Mouse (Mus musculus): ENCODE data around the gene Pomp. TPM values are rescaled to one million over a fixed set of nuclear protein-coding genes. Genes with fewer than 3 reads are reported as not detected.
"Not testable (repeated sequence)": the region's sequence is repeated elsewhere in the genome, so short reads cannot be mapped to it uniquely, and the experiment has no call there.

Gene Pomp
- total and polyA plus RNA-seq, 2 experiments from 2014 or later: 116 to 312 TPM

GRCm38 (mm10) chr5:147892735-147893134, 32.5 kb downstream of the Pomp start:
- no peaks in the 10 kb centered on the region for H3K4me1 ChIP-seq (ENCODE audit: control insufficient read depth, insufficient read depth)
- DNase-seq (ENCODE audit: low spot score) (no peak), ATAC-seq (ENCODE audit: insufficient read depth, low read depth) (no peak)
- H3K9me3 ChIP-seq (replicated peaks; ENCODE audit: control insufficient read depth, low read length): no peaks in the 10 kb centered on the region
- no peak for TF ChIP-seq EP300 (IDR thresholded peaks at IDR 0.05; ENCODE audit: low read depth)
- no peak for TF ChIP-seq CTCF (IDR thresholded peaks at IDR 0.05; ENCODE audit: low read depth)
- H3K4me3 ChIP-seq (ENCODE audit: low read depth, low read length): no peak overlapping the region
- H3K27ac ChIP-seq (ENCODE audit: low read depth): no peak overlapping the region
- H3K9ac ChIP-seq (replicated peaks; ENCODE audit: low read depth, low read length): no peak overlapping the region
- H3K36me3 ChIP-seq (replicated peaks; ENCODE audit: control insufficient read depth, insufficient read depth, low read length): no peaks in the 10 kb centered on the region
- 48% methylated on average over 6 of the region's 6 CpGs for WGBS
- H3K4me2 ChIP-seq (ENCODE audit: low read depth, low read length): no peak overlapping the region
- no peaks in the 10 kb centered on the region for H3K27me3 ChIP-seq (ENCODE audit: control insufficient read depth, insufficient read depth, low read length)

- TF ChIP-seq EP300 (IDR thresholded peaks at IDR 0.05; ENCODE audit: low read depth) (no peak), CTCF (IDR thresholded peaks at IDR 0.05; ENCODE audit: low read depth) (no peak)
- H3K4me2 ChIP-seq (ENCODE audit: low read depth, low read length): 0 out of 2 replicates have a peak overlapping the region, but pooled peaks have one; percentile 82
- WGBS: 25% methylated on average over 9 of the region's 9 CpGs
- H3K4me1 ChIP-seq (ENCODE audit: control insufficient read depth, insufficient read depth): no peaks in the 10 kb centered on the region
- H3K9ac ChIP-seq (replicated peaks; ENCODE audit: low read depth, low read length): no peak overlapping the region
- ATAC-seq (ENCODE audit: insufficient read depth, low read depth): no peak
- no peak overlapping the region for H3K27ac ChIP-seq (ENCODE audit: low read depth)
- no peaks in the 10 kb centered on the region for H3K27me3 ChIP-seq (ENCODE audit: control insufficient read depth, insufficient read depth, low read length)
- H3K36me3 ChIP-seq (replicated peaks; ENCODE audit: control insufficient read depth, insufficient read depth, low read length): no peaks in the 10 kb centered on the region
- no peaks in the 10 kb centered on the region for H3K9me3 ChIP-seq (replicated peaks; ENCODE audit: control insufficient read depth, low read length)
- H3K4me3 ChIP-seq (ENCODE audit: low read depth, low read length): 0 out of 2 replicates have a peak overlapping the region, but pooled peaks have one; percentile 60
- no peak for DNase-seq (ENCODE audit: low spot score)
Observed at GRCm38 (mm10) chr5:147893143-147893542, 32.9 kb downstream of the Pomp start.

GRCm38 (mm10) chr5:147893766-147894454, 33.6 kb downstream of the Pomp start:
- ATAC-seq (ENCODE audit: insufficient read depth, low read depth) (peak; percentile 9; the same call in 1 of the 2 replicates), DNase-seq (ENCODE audit: low spot score) (peak; percentile 22)
- Histone ChIP-seq H3K27ac (ENCODE audit: low read depth) (0 out of 2 replicates have a peak overlapping the region, but pooled peaks have one; percentile 4), H3K9me3 (replicated peaks; ENCODE audit: control insufficient read depth, low read length) (no peaks in the 10 kb centered on the region), H3K4me2 (ENCODE audit: low read depth, low read length) (peak overlapping the region; percentile 82), H3K27me3 (ENCODE audit: control insufficient read depth, insufficient read depth, low read length) (no peaks in the 10 kb centered on the region), H3K9ac (replicated peaks; ENCODE audit: low read depth, low read length) (peak overlapping the region; percentile 55), H3K4me1 (ENCODE audit: control insufficient read depth, insufficient read depth) (no peaks in the 10 kb centered on the region), H3K36me3 (replicated peaks; ENCODE audit: control insufficient read depth, insufficient read depth, low read length) (no peaks in the 10 kb centered on the region), H3K4me3 (ENCODE audit: low read depth, low read length) (peak overlapping the region; percentile 60)
- 3% methylated on average over 25 of the region's 25 CpGs for WGBS
- TF ChIP-seq CTCF (IDR thresholded peaks at IDR 0.05; ENCODE audit: low read depth) (no peak), EP300 (IDR thresholded peaks at IDR 0.05; ENCODE audit: low read depth) (no peak)

GRCm38 (mm10) chr5:147894455-147895076, 34.3 kb downstream of the Pomp start, which contains the start of gene Slc46a3:
Gene Slc46a3 (minus strand): TSS chr5:147894815.
- under 1% methylated on average over 47 of the region's 47 CpGs for WGBS
- H3K36me3 ChIP-seq (replicated peaks; ENCODE audit: control insufficient read depth, insufficient read depth, low read length): no peaks in the 10 kb centered on the region
- peak; percentile 99 for ATAC-seq (ENCODE audit: insufficient read depth, low read depth)
- 0 out of 2 replicates have a peak within 1 kb of the TSS, but pooled peaks have one; percentile 4 for H3K27ac ChIP-seq (ENCODE audit: low read depth)
- peak within 1 kb of the TSS; percentile 55 for H3K9ac ChIP-seq (replicated peaks; ENCODE audit: low read depth, low read length)
- H3K4me1 ChIP-seq (ENCODE audit: control insufficient read depth, insufficient read depth): no peaks in the 10 kb centered on the region
- peak within 1 kb of the TSS; percentile 60 for H3K4me3 ChIP-seq (ENCODE audit: low read depth, low read length)
- peak; percentile 94 for DNase-seq (ENCODE audit: low spot score)
- peak within 1 kb of the TSS; percentile 82 for H3K4me2 ChIP-seq (ENCODE audit: low read depth, low read length)
- H3K27me3 ChIP-seq (ENCODE audit: control insufficient read depth, insufficient read depth, low read length): no peaks in the 10 kb centered on the region
- TF ChIP-seq CTCF (IDR thresholded peaks at IDR 0.05; ENCODE audit: low read depth) (peak; percentile 34; the same call in 1 of the 2 replicates), EP300 (IDR thresholded peaks at IDR 0.05; ENCODE audit: low read depth) (no peak)
- H3K9me3 ChIP-seq (replicated peaks; ENCODE audit: control insufficient read depth, low read length): no peaks in the 10 kb centered on the region

- ATAC-seq (ENCODE audit: insufficient read depth, low read depth) (no peak), DNase-seq (ENCODE audit: low spot score) (no peak)
- H3K4me1 ChIP-seq (ENCODE audit: control insufficient read depth, insufficient read depth): no peaks in the 10 kb centered on the region
- H3K27ac ChIP-seq (ENCODE audit: low read depth): no peak overlapping the region
- peak overlapping the region; percentile 82 for H3K4me2 ChIP-seq (ENCODE audit: low read depth, low read length)
- TF ChIP-seq CTCF (IDR thresholded peaks at IDR 0.05; ENCODE audit: low read depth): no peak
- TF ChIP-seq EP300 (IDR thresholded peaks at IDR 0.05; ENCODE audit: low read depth): no peak
- H3K9ac ChIP-seq (replicated peaks; ENCODE audit: low read depth, low read length): no peak overlapping the region
- peak overlapping the region; percentile 60 for H3K4me3 ChIP-seq (ENCODE audit: low read depth, low read length)
- no peaks in the 10 kb centered on the region for H3K27me3 ChIP-seq (ENCODE audit: control insufficient read depth, insufficient read depth, low read length)
- no peaks in the 10 kb centered on the region for H3K9me3 ChIP-seq (replicated peaks; ENCODE audit: control insufficient read depth, low read length)
- no peaks in the 10 kb centered on the region for H3K36me3 ChIP-seq (replicated peaks; ENCODE audit: control insufficient read depth, insufficient read depth, low read length)
- 15% methylated on average over 16 of the region's 16 CpGs for WGBS
Observed at GRCm38 (mm10) chr5:147895436-147896198, 35.4 kb downstream of the Pomp start.

- not testable (repeated sequence) for H3K36me3 ChIP-seq (replicated peaks; ENCODE audit: control insufficient read depth, insufficient read depth, low read length); H3K4me3 ChIP-seq (ENCODE audit: low read depth, low read length); H3K4me2 ChIP-seq (ENCODE audit: low read depth, low read length); H3K4me1 ChIP-seq (ENCODE audit: control insufficient read depth, insufficient read depth); H3K9ac ChIP-seq (replicated peaks; ENCODE audit: low read depth, low read length); H3K27ac ChIP-seq (ENCODE audit: low read depth); ATAC-seq (ENCODE audit: insufficient read depth, low read depth); H3K27me3 ChIP-seq (ENCODE audit: control insufficient read depth, insufficient read depth, low read length); DNase-seq (ENCODE audit: low spot score); H3K9me3 ChIP-seq (replicated peaks; ENCODE audit: control insufficient read depth, low read length)
- WGBS: 75% methylated on average over 4 of the region's 4 CpGs
Observed at GRCm38 (mm10) chr5:147896501-147896900, 36.2 kb downstream of the Pomp start.
